Mouse (Mus musculus): ENCODE data around the gene Tprkb.

DNA sequence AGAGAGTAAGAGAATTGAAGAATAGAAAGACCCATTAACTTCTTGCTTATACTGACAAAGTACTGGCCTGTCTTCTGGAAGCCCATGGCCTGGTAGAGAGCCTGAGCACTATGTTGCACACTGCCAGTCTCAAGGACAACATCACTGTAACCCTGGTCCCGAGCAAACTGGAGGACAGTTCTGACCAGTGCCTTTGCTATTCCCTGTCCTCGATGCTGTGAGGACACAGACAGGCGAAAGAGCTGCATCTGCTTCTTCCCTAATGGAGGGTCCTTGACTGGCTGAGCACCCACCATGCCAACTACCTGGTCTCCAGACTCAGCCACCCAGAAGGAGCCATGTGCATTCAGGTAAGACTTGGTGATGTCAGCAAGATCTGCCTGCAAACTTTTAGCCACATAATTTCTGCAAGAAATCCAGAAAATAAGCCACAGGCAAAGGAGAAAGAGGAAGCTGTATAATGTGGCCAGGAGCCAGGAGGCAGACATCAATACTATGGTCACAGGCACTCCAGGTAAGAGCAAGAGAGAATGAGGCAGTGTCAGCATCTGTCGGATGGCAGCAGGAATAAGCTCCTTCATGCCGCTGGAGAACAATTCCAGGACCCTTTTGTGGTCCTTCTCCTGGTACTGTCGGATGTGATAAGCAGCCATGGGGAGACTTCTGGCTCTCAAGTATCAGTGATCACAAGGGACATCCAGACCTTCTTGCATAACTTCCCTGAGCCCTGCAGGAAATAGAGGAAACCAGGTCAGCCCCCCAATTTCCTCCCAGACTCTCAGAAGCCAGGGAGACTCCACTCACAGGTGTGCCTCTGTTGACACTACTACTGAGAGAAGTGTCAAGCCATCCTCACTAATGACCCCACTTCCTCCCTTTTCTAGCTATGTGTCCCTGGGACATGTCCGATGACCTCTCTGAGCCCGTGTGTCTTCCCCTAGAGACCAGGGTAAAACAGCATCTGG lies 43.7 kb upstream of the Tprkb start:
- TF ChIP-seq E2F4 (IDR thresholded peaks at IDR 0.05; ENCODE audit: insufficient read depth) (no peak), POLR2A (IDR thresholded peaks at IDR 0.05; ENCODE audit: insufficient read length, low read depth) (no peak), MAX (IDR thresholded peaks at IDR 0.05; ENCODE audit: low read depth) (no peak), POLR2AphosphoS2 (IDR thresholded peaks at IDR 0.05; ENCODE audit: insufficient read length, low read depth) (no peak), MYOD1 (IDR thresholded peaks at IDR 0.05; ENCODE audit: control insufficient read depth in 1 of 3, insufficient read length in 2 of 3, low read depth in 2 of 3) (no peak), TCF12 (IDR thresholded peaks at IDR 0.05; ENCODE audit: insufficient read depth, poor library complexity, severe bottlenecking) (no peak), MYOG (IDR thresholded peaks at IDR 0.05; ENCODE audit: control insufficient read depth in 1 of 3, insufficient read depth in 1 of 3, insufficient read length in 2 of 3, low read depth in 2 of 3) (no peak), SRF (IDR thresholded peaks at IDR 0.05; ENCODE audit: control insufficient read depth, insufficient read length, low read depth) (no peak), TCF3 (IDR thresholded peaks at IDR 0.05; ENCODE audit: insufficient read length, low read depth) (no peak), REST (IDR thresholded peaks at IDR 0.05; ENCODE audit: insufficient read depth, insufficient read length) (no peak)
